Mouse (Mus musculus): ENCODE measurements around the gene Sec24c.

- TF ChIP-seq POLR2A (IDR thresholded peaks at IDR 0.05; ENCODE audit: insufficient read depth, low read depth, low read length) (no peak), EP300 (IDR thresholded peaks at IDR 0.05; ENCODE audit: insufficient read depth, low read depth, low read length) (no peak)
Observed at GRCm38 (mm10) chr14:20645547-20645946, 28.6 kb upstream of the Sec24c start.
